Mouse (Mus musculus): Measurements from ENCODE around the gene Chrdl2.

- TF ChIP-seq CTCF (IDR thresholded peaks at IDR 0.05; ENCODE audit: extremely low read depth, insufficient read length, insufficient replicate concordance, low read depth, low read length), result no peak
- TF ChIP-seq POLR2A (IDR thresholded peaks at IDR 0.05; ENCODE audit: low read depth, low read length), result no peak
These were observed 31.6 kb upstream of the Chrdl2 start for GRCm38 (mm10) chr7:99974208-99974970.

Data from small intestine, adult 2 months (tissue).